Mouse (Mus musculus) left cerebral cortex, adult 18-20 months (tissue): ENCODE data around the gene Smad6. TPM values are rescaled to one million over a fixed set of nuclear protein-coding genes. Genes with fewer than 3 reads are reported as not detected.

Experiments used
- DNase-seq, 2 experiments: peaks; one replicate each; pipeline ENCODE4 v3.0.0; 2021 to 2022; ENCODE audit warnings: low spot score in 2 of 2, mixed read lengths in 1 of 2
- long read RNA-seq, 2 experiments: library from polyadenylated mRNA; stranded (forward); transcript quantifications; one replicate each; pipeline ENCODE4 v2.0.0; 2021
- total RNA-seq, 2 experiments: library from RNA; stranded (reverse); gene quantifications; 2 replicates each; pipeline ENCODE4 v1.2.3; 2021

Smad6 gene
- 1 to 10 TPM; 2.1 to 2.5 TPM for total RNA-seq
- long read RNA-seq, experiment 1, partial matches to known transcripts = 0 of 5 reads
- long read RNA-seq, experiment 1, other reads (novel, unspliced or antisense) = 1 of 5 reads
- long read RNA-seq, experiment 2, partial matches to known transcripts = 0 of 3 reads
- long read RNA-seq, experiment 2, other reads (novel, unspliced or antisense) = 0 of 3 reads

GRCm38 (mm10) chr9:64021853-64022561 lies at the start of gene Smad6:
TSS of gene Smad6 (minus strand) at chr9:64022059.
- DNase-seq = peak; percentile 39 to 48

- DNase-seq = no peak
Measured at GRCm38 (mm10) chr9:64070674-64071073, 48.8 kb upstream of the Smad6 start.

- DNase-seq = no peak
Measured at GRCm38 (mm10) chr9:64069131-64069530, 47.3 kb upstream of the Smad6 start.

GRCm38 (mm10) chr9:64068571-64068970 lies 46.7 kb upstream of the Smad6 start:
- DNase-seq = no peak

GRCm38 (mm10) chr9:64067787-64068186 lies 45.9 kb upstream of the Smad6 start:
- DNase-seq = no peak

- no peak for DNase-seq
Measured at GRCm38 (mm10) chr9:64060033-64060539, 38.2 kb upstream of the Smad6 start.

GRCm38 (mm10) chr9:64057903-64058650 lies 36.2 kb upstream of the Smad6 start:
- DNase-seq = no peak

- no peak for DNase-seq
Measured at GRCm38 (mm10) chr9:64055162-64055561, 33.3 kb upstream of the Smad6 start.

- no peak for DNase-seq
Measured at GRCm38 (mm10) chr9:64053786-64054185, 31.9 kb upstream of the Smad6 start.

GRCm38 (mm10) chr9:64051241-64051640 lies 29.4 kb upstream of the Smad6 start:
- no peak for DNase-seq

GRCm38 (mm10) chr9:64050513-64051065 lies 28.7 kb upstream of the Smad6 start:
- DNase-seq = peak in 1 of 2 experiments; percentile 10

GRCm38 (mm10) chr9:64049471-64050380 lies 27.9 kb upstream of the Smad6 start:
- DNase-seq = peak; percentile 30 to 38

GRCm38 (mm10) chr9:64045117-64045890 lies 23.4 kb upstream of the Smad6 start:
- no peak for DNase-seq

GRCm38 (mm10) chr9:64044343-64044742 lies 22.5 kb upstream of the Smad6 start:
- DNase-seq = no peak

GRCm38 (mm10) chr9:64042911-64043310 lies 21.1 kb upstream of the Smad6 start:
- no peak for DNase-seq

- DNase-seq = no peak
Measured at GRCm38 (mm10) chr9:64042216-64042615, 20.4 kb upstream of the Smad6 start.

GRCm38 (mm10) chr9:64029908-64030631 lies 8.2 kb upstream of the Smad6 start:
- no peak for DNase-seq

- peak; percentile 16 to 54 for DNase-seq
Measured at GRCm38 (mm10) chr9:64025565-64025964, 3.7 kb upstream of the Smad6 start.

GRCm38 (mm10) chr9:64024976-64025375 lies 3.1 kb upstream of the Smad6 start:
- DNase-seq = no peak
